Mouse (Mus musculus): ENCODE results near the gene Gm49388. TPM values are rescaled to one million over a fixed set of nuclear protein-coding genes. Genes with fewer than 3 reads are reported as not detected.

The Gm49388 gene
- polyA plus RNA-seq, 1 experiment: 1.4 TPM

DNA sequence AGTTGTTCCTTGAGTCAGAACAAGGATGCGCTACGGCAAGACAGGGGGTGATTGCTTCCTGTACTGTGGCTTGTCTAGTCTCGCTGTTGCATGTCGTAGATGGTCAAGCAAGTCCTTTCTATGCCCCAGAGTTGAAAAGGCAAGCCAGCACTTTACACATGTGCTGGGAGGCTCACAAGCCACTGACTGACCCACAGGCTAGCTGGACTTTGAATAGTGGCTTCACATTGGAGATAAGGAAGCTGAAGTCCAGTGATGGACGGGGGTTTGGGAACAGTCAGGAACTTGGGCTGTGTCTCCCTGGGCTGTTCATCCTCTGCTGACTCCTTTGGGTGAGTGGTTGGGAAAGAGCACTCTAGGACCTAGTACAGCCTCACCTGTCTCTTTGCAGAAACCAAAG is 33.8 kb upstream of the Gm49388 start:
- TF ChIP-seq REST (IDR thresholded peaks at IDR 0.05; ENCODE audit: insufficient read depth, insufficient read length) (no peak), MAX (IDR thresholded peaks at IDR 0.05; ENCODE audit: low read depth) (no peak), POLR2AphosphoS2 (IDR thresholded peaks at IDR 0.05; ENCODE audit: insufficient read length, low read depth) (no peak), E2F4 (IDR thresholded peaks at IDR 0.05; ENCODE audit: insufficient read depth) (no peak), POLR2A (IDR thresholded peaks at IDR 0.05; ENCODE audit: insufficient read length, low read depth) (no peak), SRF (IDR thresholded peaks at IDR 0.05; ENCODE audit: control insufficient read depth, insufficient read length, low read depth) (no peak), MYOD1 (IDR thresholded peaks at IDR 0.05; ENCODE audit: control insufficient read depth in 1 of 3, insufficient read length in 2 of 3, low read depth in 2 of 3) (no peak)

DNA sequence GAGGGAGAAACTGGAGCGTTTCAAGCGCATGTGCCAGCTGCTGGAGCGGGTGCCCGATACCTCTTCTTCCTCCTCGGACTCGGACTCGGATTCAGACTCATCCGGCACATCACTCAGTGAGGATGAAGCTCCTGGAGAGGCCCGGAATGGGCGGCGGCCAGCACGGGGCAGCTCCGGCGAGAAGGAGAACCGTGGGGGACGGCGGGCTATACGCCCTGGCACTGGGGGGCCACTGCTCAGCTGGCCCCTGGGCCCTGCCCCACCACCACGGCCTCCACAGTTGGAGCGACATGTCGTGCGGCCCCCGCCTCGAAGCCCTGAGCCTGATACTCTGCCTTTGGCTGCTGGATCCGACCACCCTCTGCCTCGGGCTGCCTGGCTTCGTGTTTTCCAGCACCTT is 33.3 kb upstream of the Gm49388 start:
- no peak for TF ChIP-seq E2F4 (IDR thresholded peaks at IDR 0.05; ENCODE audit: insufficient read depth)
- TF ChIP-seq SRF (IDR thresholded peaks at IDR 0.05; ENCODE audit: control insufficient read depth, insufficient read length, low read depth): no peak
- no peak for TF ChIP-seq POLR2AphosphoS2 (IDR thresholded peaks at IDR 0.05; ENCODE audit: insufficient read length, low read depth)

More for the DNA sequence above, 33.8 kb upstream of the Gm49388 start:
- H3K27me3 ChIP-seq (ENCODE audit: control insufficient read depth, insufficient read depth, insufficient read length): no peaks in the 10 kb centered on the region
- peaks cover 14% of the 10 kb centered on the region for H3K36me3 ChIP-seq (ENCODE audit: control insufficient read depth, insufficient read depth)
- H3K4me3 ChIP-seq: no peak overlapping the region
- H3ac ChIP-seq (ENCODE audit: control insufficient read depth, insufficient read length): no peak overlapping the region
- H3K79me2 ChIP-seq (ENCODE audit: control insufficient read depth, insufficient read depth): no peaks in the 10 kb centered on the region
- no peak overlapping the region for H3K4me2 ChIP-seq (ENCODE audit: low read depth)

DNA sequence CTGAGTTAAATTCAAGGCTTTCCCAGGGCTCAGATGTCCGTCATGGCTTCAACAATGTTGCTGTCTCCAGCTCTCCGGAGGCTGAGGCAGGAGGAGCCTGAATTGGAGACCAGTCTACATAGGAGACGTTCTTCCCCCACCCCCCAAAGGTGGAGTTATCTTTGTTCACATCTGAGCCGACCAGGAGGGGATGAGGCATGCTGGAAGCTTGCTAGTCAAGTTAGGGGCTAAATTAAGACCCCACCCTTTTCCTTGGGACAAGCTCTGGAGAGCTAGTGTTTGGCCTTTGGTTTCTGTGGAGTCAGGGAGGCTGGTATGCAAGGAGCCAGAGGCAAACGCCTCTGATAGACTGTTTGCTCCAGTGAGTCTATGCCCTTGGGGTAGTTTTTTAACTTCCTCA is 32.2 kb upstream of the Gm49388 start:
- Histone ChIP-seq H3K4me3 (no peak overlapping the region), H3K27me3 (ENCODE audit: control insufficient read depth, insufficient read depth, insufficient read length) (no peaks in the 10 kb centered on the region), H3ac (ENCODE audit: control insufficient read depth, insufficient read length) (no peak overlapping the region), H3K4me2 (ENCODE audit: low read depth) (no peak overlapping the region), H3K36me3 (ENCODE audit: control insufficient read depth, insufficient read depth) (peaks cover 22% of the 10 kb centered on the region), H3K79me2 (ENCODE audit: control insufficient read depth, insufficient read depth) (peaks cover 7% of the 10 kb centered on the region)
- no peak for TF ChIP-seq MAX (IDR thresholded peaks at IDR 0.05; ENCODE audit: low read depth)
- no peak for TF ChIP-seq REST (IDR thresholded peaks at IDR 0.05; ENCODE audit: insufficient read depth, insufficient read length)

More for the DNA sequence above, 33.3 kb upstream of the Gm49388 start:
- H3K27me3 ChIP-seq (ENCODE audit: control insufficient read depth, insufficient read depth, insufficient read length): no peaks in the 10 kb centered on the region
- H3K4me3 ChIP-seq: no peak overlapping the region
- H3K4me2 ChIP-seq (ENCODE audit: low read depth): no peak overlapping the region
- H3ac ChIP-seq (ENCODE audit: control insufficient read depth, insufficient read length): no peak overlapping the region
- peaks cover 16% of the 10 kb centered on the region for H3K36me3 ChIP-seq (ENCODE audit: control insufficient read depth, insufficient read depth)
- H3K79me2 ChIP-seq (ENCODE audit: control insufficient read depth, insufficient read depth): no peaks in the 10 kb centered on the region

DNA sequence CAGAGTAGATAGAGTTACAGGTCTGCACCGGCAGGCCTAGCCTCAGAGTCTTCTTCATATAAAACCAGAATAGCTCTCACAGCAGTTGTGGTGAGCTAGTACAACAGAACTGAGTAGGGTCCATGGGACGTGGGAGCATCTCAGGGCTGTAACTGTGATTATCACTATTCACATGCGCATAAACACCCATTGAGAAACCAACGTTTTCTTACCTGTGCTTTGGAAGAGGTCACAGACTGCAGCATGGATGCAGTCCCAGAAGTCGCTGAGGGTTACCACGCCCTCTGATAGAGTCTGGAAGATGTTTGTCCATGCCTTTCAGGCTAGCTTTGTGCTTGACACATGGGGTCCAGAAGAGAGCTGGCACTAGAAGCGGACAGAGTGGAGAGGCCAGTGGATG is 31.7 kb upstream of the Gm49388 start:
- Histone ChIP-seq H3K79me2 (ENCODE audit: control insufficient read depth, insufficient read depth) (peaks cover 7% of the 10 kb centered on the region), H3K4me3 (no peak overlapping the region), H3K36me3 (ENCODE audit: control insufficient read depth, insufficient read depth) (peaks cover 22% of the 10 kb centered on the region), H3K4me2 (ENCODE audit: low read depth) (no peak overlapping the region), H3K27me3 (ENCODE audit: control insufficient read depth, insufficient read depth, insufficient read length) (no peaks in the 10 kb centered on the region), H3ac (ENCODE audit: control insufficient read depth, insufficient read length) (no peak overlapping the region)
- TF ChIP-seq SRF (IDR thresholded peaks at IDR 0.05; ENCODE audit: control insufficient read depth, insufficient read length, low read depth): no peak
- no peak for TF ChIP-seq REST (IDR thresholded peaks at IDR 0.05; ENCODE audit: insufficient read depth, insufficient read length)
- TF ChIP-seq E2F4 (IDR thresholded peaks at IDR 0.05; ENCODE audit: insufficient read depth): no peak
- no peak for TF ChIP-seq USF1 (IDR thresholded peaks at IDR 0.05; ENCODE audit: low read depth)
- TF ChIP-seq CEBPB (IDR thresholded peaks at IDR 0.05; ENCODE audit: insufficient read depth, poor library complexity, severe bottlenecking): no peak
- no peak for TF ChIP-seq POLR2A (IDR thresholded peaks at IDR 0.05; ENCODE audit: insufficient read length, low read depth)
- TF ChIP-seq TCF12 (IDR thresholded peaks at IDR 0.05; ENCODE audit: insufficient read depth, poor library complexity, severe bottlenecking): no peak
- TF ChIP-seq MYOD1 (IDR thresholded peaks at IDR 0.05; ENCODE audit: control insufficient read depth in 1 of 3, insufficient read length in 2 of 3, low read depth in 2 of 3): no peak
- TF ChIP-seq POLR2AphosphoS2 (IDR thresholded peaks at IDR 0.05; ENCODE audit: insufficient read length, low read depth): no peak
- TF ChIP-seq MAX (IDR thresholded peaks at IDR 0.05; ENCODE audit: low read depth): no peak
- TF ChIP-seq MYOG (IDR thresholded peaks at IDR 0.05; ENCODE audit: control insufficient read depth in 1 of 3, insufficient read depth in 1 of 3, insufficient read length in 2 of 3, low read depth in 2 of 3): no peak
- no peak for TF ChIP-seq TCF3 (IDR thresholded peaks at IDR 0.05; ENCODE audit: insufficient read length, low read depth)

DNA sequence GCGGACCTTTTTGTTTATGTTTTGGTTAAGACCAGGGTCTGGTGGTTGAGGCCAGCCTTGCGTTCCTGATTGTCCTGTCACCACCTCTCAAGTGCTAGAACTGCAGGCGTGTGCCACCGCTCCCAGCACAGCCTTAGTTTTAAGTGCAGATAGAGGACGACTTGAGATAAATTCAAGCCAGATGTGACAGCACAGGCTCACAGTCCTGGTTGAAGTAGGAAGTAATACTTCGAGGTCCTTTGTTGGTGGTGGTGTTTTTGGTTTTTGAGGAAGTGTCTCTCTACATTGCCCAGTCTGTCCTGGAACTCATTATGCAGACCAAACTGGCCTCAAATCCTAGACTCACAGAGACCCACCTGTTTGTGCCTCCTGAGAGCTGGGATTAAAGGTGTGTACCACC is 25.7 kb upstream of the Gm49388 start:
- H3K36me3 ChIP-seq (ENCODE audit: control insufficient read depth, insufficient read depth): peaks cover 21% of the 10 kb centered on the region
- no peak overlapping the region for H3ac ChIP-seq (ENCODE audit: control insufficient read depth, insufficient read length)
- no peak overlapping the region for H3K4me3 ChIP-seq
- TF ChIP-seq TCF12 (IDR thresholded peaks at IDR 0.05; ENCODE audit: insufficient read depth, poor library complexity, severe bottlenecking) (no peak), POLR2AphosphoS2 (IDR thresholded peaks at IDR 0.05; ENCODE audit: insufficient read length, low read depth) (no peak), REST (IDR thresholded peaks at IDR 0.05; ENCODE audit: insufficient read depth, insufficient read length) (no peak), TCF3 (IDR thresholded peaks at IDR 0.05; ENCODE audit: insufficient read length, low read depth) (no peak)
- no peak overlapping the region for H3K4me2 ChIP-seq (ENCODE audit: low read depth)
- H3K79me2 ChIP-seq (ENCODE audit: control insufficient read depth, insufficient read depth): peaks cover 7% of the 10 kb centered on the region
- H3K27me3 ChIP-seq (ENCODE audit: control insufficient read depth, insufficient read depth, insufficient read length): no peaks in the 10 kb centered on the region

DNA sequence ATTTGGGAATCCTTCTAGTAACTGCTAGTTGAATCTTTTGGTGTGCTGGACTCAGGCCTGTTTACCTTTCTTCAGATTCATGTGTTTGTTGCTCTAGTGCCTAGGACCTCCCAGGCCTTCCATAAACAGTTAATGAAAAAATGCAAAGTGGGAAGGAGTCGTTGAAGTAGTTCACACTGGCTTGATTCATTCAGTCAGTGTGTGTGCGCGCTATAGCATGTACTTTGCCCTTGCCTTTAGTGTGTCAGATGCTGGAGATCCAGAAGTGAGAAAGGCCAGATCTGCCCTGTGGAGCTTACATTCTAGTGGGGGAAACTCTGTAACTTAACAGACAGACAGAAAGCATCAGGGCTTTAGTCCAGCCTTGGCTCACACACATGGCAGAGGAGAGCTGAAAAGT is 24.9 kb upstream of the Gm49388 start:
- Histone ChIP-seq H3K4me2 (ENCODE audit: low read depth) (no peak overlapping the region), H3K79me2 (ENCODE audit: control insufficient read depth, insufficient read depth) (peaks cover 7% of the 10 kb centered on the region), H3K27me3 (ENCODE audit: control insufficient read depth, insufficient read depth, insufficient read length) (no peaks in the 10 kb centered on the region), H3K4me3 (no peak overlapping the region), H3ac (ENCODE audit: control insufficient read depth, insufficient read length) (no peak overlapping the region), H3K36me3 (ENCODE audit: control insufficient read depth, insufficient read depth) (peaks cover 25% of the 10 kb centered on the region)
- no peak for TF ChIP-seq POLR2A (IDR thresholded peaks at IDR 0.05; ENCODE audit: insufficient read length, low read depth)
- TF ChIP-seq USF1 (IDR thresholded peaks at IDR 0.05; ENCODE audit: low read depth): no peak
- no peak for TF ChIP-seq MYOG (IDR thresholded peaks at IDR 0.05; ENCODE audit: control insufficient read depth in 1 of 3, insufficient read depth in 1 of 3, insufficient read length in 2 of 3, low read depth in 2 of 3)
- no peak for TF ChIP-seq SRF (IDR thresholded peaks at IDR 0.05; ENCODE audit: control insufficient read depth, insufficient read length, low read depth)
- TF ChIP-seq TCF3 (IDR thresholded peaks at IDR 0.05; ENCODE audit: insufficient read length, low read depth): no peak
- no peak for TF ChIP-seq POLR2AphosphoS2 (IDR thresholded peaks at IDR 0.05; ENCODE audit: insufficient read length, low read depth)

All from myocyte (in vitro differentiated cells).